Mouse (Mus musculus): ENCODE measurements around the gene Fam69b.

- no peak for TF ChIP-seq CTCF (IDR thresholded peaks at IDR 0.05; ENCODE audit: low read depth)
- no peak for TF ChIP-seq EP300 (IDR thresholded peaks at IDR 0.05; ENCODE audit: low read depth)
These were observed 5.3 kb upstream of the Fam69b start for GRCm38 (mm10) chr2:26622984-26623383.
